Mouse (Mus musculus): Measurements from ENCODE around the gene Mical3.

GRCm38 (mm10) chr6:120941575-120941974, 189.2 kb downstream of the Mical3 start:
- TF ChIP-seq POLR2A (IDR thresholded peaks at IDR 0.05; ENCODE audit: extremely low read depth, insufficient read depth, low read length) (no peak), CTCF (IDR thresholded peaks at IDR 0.05; ENCODE audit: extremely low read depth, insufficient read depth, low read length) (no peak)

Data from cortical plate, adult 2 months (tissue).